Mouse (Mus musculus) layer of hippocampus, adult 9-11 months (tissue): ENCODE results near the gene Hoxd9.

ENCODE experiments used
- DNase-seq: peaks from one replicate; pipeline ENCODE4 v3.0.0; 2022

Hoxd9 gene

DNA sequence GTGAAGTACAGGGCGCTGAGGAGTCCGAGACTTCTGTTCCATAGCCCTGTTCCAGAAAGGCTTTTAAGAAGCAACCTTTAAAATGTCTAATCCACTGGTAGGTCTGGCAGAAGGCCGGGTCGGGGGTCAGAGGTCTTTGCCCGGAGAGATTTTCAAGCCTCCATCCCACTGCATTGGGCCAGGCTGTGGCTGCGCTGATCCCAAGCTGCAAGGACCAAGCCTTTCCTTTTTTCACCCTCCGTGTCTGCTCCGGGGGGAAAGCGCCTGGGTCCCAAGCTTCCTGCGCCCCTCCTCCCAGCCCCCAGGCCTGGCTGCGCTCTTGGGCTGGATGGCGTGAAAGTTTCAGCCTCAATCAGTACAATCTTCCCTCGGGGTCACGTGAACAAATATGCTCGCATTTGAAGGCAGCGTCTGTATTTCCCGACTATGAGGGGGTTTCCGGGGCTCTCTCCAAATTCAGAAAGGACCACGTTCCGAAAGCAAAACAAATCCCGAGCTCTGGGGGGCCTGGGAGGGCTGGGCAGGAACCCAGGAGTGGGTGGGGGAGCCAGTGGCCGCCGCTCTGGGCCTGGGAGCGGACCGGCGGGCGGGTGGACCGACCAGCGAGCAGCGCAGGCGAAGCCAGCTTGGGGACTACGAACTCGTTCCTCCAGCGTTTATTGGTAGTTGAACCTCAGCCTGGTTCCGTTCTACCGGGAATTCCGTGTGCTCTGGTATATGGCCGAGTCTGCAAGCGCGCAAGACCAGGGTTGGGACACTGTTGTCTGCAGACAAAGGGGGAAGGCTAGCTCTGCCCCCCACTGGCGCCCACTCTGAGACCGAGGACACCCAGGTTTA is 38.5 kb downstream of the Hoxd9 start:
- DNase-seq, result no peak

DNA sequence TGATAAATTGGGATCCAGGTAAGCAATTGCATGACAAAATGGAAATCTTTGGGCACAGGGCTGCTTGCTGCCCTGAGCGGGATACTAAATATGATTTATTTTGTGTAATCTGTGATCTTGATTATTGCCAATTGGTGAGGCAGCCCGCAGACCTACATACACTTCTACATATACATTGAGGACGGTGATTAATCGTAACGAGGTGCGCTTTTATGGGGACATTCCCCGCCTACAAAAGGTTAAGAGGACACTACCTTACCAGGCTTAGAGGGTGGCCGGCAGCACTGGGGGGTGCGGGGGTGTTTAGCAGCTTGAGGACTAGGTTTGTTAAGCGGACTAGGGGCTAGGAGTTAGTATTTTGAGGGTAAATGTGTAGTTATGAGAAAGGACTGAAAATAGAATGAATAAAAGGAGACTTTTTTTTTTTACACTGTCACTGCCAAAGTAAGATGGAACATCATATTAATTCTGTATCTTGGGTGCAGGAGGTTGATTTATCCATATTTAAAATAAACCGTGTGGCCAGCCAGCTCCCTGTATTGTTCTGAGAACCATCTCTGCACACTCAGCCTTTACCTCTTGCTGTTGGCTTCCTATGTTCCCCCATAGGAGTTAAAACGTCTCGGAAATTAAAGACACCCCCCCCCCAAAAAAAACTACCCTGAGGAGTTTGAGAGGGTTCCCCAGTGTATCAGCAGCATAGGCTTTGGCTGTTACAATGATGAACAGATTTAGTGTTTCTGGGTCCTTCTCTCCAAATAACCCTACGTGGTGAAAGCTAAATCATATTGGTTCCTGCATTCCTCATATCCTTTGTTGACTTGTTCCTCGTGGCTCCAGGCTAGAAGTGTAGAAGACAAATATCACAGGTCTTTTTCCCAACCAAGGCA is 39.4 kb downstream of the Hoxd9 start:
- DNase-seq, result no peak

DNA sequence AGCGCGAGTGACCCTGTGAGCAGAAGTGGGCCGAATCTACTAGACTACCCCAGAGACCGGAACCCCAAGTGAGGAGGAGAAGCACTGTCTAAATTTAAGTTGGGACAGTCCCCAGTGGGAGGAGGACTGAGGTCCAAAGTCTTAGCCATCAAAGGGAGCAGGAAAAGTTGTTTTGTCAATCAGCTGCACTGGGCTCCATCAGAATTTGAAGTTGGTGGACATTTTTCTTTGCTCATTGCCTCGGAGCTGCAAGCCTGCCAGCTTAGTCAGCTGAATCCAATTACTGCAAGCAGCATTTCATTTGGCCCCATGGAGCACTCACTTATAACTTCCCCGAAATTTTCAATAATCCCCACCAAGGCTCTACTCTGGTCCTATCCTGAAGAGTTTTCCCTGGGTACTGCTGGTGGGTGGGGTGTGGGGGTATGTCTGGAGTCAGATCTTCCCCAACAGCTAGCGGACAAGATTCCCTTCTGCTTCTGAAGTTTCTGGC is 40.1 kb downstream of the Hoxd9 start:
- DNase-seq, result no peak

DNA sequence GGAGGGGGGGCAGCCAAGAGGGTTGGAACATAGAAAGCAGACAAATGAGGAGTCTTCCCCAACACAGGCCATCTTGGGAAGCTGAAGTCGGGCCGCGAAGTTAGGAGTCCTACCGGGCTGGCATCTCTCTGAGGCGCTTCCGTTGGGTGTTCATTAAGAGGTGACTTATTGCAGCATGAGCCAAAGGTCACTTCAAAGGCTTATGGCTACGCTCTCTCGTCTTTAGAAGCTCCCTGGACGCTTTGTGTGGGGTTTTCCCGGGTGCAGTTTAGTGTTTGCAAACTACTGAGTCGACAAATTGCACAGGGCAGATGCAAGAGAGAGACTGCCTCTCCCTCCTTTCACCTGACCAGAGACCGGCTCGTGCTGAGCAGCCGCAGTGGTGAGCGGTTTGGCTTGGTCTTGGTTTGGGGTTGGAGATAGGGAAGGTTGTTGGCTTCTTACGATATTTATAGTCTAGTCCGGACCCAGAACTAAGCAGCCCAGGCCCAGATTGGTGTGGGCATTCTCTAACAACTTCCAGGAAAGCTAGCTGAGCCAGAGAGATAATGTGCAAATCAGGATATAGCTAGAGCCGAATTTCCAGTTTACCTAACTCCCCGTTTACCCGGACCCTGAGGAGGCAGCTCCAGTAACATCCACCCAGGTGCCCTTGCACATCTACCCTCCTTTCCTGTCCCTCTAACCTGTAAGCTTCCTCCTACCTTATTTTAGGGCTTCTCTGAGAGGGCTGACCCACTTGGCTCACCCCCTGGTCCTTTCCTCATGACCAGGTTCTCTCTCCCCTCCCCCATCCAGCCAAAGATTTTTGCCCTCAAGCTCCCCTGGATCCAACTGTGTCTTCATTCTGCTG is 41.3 kb downstream of the Hoxd9 start:
- DNase-seq, result no peak

DNA sequence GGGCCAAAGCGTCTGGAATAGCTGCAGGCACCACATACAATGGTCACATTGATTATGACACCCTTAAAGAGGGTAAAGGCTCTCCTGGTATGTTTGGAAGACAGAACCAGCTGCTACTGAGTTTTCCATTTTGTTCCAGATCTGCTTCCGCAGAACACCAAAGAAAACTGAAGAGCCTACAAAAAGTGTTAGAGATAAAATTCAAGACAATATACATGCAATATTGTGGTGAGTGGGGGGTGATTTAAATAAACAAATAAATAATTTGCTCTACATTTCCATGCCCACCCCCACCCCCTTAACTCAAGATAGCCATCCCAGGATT is 41.9 kb downstream of the Hoxd9 start:
- no peak for DNase-seq

DNA sequence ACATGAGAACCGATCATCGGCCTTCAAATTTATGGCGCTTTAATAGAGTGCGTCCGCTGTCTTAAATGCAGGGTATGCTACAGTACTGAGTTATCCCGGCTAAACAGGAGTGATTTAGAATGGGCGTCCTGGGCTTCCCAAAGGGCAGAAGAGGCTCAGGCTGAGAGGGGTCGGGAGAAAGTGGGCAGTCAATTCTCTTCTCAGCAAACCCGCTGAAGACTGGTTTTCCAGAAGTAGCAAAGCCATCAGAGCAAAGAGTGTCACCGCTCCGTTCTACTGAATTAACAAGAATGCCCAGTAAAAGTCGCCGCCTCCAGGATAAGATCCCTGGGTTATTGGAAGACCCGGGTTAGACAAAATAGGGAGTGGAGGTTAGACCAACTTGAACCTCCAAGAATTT is 42.3 kb downstream of the Hoxd9 start:
- DNase-seq, result no peak

DNA sequence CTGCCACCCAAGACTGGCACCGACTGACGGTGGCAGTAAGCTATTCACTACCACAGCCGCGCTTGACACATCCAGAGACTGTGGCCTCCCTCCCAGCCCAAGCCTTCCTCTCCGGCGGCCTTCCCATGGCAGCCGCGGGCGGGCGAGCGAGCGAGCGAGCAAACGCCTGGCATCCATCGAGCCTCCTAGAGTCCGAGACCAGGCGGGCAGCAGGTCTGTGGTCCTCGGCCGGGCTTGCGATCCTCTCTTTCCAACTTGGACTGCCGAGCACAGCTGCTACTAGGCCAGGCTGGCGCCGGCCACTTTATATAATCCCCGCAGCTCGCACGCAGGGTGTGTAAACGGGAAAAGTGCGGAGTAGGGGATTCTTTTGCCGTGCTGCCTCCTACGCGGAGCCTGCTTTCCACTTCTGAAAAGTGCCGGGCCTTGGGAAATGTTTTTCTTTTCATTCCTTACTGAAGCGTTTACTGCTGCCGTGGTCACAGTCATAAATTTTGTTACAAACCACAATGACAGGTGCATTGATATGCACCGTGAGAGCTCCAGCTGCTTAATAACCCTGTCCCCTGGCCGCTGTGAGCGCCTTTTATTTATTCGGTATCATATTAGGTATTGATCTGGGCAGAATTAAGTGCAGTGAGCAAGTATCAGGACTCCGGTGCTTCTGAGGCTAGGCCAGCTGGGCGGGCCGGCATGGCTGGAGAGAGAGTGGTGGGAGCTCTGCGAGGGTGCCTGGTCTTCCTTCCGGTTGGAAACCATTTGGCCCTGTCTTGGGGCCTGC is 43.0 kb downstream of the Hoxd9 start:
- DNase-seq, result no peak

DNA sequence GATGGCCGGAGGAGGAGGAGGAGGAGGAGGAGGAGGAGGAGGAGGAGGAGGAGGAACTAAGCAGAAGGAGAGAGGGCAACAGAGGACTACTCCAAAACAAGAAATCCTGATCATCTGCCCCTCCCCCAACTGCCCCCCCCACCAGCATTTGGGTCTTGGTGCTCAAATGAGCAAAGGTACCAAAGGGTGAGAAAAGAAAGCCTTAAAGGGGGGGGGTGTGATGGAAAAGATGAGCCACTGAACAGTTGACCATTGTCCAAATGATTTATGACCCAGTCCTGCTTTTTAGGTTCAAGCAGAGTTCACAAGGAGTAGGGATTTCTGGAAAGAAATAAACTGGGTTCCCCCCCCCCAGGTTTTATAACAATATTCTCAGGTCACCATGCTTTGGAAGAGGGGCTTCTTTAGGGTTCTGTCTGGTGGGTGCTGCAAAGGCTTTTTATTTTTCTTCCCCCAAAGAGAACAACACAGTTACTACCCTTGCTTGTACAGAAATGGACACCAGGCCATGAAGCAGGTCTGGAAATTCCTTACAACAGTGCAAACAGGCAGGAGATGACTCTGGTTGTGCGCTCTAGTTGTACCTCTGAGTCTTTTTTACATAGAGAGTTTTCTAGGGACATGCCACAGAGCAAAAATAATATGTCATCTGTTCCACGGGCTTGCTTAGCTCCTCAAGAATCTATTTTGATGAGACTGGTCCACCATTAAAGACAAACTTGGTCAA is 43.9 kb downstream of the Hoxd9 start:
- DNase-seq, result no peak

DNA sequence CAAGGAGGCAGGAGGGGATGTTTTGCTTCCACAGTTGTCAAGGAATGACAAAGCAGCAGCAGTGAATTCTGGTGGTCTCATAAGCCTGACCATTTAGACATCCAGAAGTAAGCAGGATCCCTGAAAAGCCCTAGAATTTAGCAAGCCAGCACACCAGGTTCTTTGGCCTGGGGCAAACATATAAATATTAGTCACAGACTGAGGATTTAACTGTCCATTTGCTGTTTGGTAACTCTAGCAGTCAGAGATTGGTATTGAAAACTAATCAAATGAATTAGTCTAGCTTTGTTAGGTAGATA is 44.4 kb downstream of the Hoxd9 start:
- no peak for DNase-seq

DNA sequence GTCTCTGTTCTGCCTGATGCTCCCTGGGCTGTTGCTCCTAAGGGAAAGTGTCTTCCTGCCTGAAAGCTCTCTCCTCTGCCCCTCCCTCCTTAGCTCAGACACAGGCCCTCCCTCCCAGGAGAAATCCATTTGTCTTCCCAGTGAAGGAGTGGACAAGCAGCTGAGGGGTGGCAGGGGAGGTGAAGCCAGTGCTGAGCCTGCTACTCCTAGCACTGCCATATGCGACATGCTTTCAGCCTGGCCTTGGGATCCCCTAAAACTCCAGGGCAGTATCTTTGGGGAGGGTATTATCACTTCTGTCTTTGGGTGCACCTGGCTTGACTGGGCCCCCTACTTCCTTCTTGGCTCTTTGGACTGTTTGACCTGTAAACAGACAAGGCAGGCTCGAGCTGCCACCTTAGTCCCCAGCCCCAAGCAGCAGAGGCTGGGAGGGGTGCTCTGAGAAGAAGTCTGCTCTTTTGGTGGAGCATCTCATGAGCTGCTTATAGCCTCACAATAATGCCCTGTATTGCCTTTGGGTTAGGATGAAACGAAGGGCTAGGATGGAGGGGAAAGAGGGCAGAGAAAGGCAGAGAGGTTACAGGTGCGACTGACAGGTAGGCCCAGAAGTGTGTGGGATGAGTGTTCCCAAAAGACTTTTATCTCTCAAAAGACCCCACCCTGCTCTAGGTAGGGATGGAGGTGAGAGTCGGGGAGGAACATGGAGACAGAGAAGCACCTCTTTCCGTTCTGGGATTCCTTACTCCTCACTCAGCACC is 48.2 kb downstream of the Hoxd9 start:
- no peak for DNase-seq

DNA sequence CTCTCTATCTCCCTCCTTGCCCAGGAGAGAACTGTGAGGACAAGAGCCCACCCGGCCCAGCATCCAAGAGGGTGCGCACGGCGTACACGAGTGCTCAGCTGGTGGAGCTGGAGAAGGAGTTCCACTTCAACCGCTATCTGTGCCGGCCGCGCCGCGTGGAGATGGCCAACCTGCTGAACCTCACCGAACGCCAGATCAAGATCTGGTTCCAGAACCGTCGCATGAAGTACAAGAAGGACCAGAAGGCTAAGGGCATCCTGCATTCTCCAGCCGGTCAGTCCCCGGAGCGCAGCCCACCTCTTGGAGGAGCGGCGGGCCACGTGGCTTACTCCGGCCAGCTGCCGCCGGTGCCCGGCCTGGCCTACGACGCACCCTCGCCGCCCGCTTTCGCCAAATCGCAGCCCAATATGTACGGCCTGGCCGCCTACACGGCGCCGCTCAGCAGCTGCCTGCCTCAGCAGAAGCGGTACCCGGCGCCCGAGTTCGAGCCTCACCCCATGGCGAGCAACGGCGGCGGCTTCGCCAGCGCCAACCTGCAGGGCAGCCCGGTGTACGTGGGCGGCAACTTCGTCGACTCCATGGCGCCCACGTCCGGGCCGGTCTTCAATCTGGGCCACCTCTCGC is 48.9 kb downstream of the Hoxd9 start:
- no peak for DNase-seq

DNA sequence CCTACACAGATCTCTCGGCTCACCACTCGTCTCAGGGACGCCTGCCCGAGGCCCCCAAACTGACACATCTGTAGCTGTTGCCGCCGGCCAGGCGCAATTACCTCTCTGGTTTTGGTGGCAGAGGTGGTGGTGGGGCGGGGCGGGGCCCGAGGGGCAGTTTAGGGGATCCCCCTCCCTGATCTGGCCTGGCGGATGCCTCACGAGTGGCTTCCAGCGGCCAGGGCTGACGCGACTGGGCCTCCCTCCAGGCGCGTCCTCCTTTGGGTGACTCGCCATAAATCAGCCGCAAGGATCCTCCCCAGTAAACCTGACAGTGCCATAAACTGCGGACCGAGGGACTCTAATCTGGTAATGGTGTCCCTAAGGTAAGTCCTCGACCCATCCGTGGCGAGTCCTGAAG is 49.5 kb downstream of the Hoxd9 start:
- DNase-seq, result no peak

DNA sequence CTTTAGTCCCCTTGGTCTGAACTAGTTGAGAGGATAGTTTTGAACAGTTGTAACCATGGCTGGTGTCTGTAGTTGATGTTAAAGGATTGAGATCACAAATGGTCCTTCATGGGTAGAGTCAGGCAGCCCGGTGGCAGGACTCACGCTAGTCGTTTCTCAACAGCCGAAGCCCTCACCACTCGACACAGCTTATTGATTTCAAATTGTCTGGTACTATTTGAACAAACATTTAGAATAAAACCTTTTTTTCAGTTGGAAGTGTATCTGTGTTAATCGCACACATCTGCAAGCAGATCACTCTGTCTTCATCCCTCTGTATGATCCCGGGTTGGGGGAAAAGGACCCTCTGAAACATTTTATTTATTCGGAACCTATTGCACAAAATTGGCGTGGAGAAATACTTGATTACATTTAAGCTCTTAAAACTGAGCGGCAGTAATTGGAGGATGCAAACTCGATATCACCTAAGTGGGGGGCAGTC is 50.2 kb downstream of the Hoxd9 start:
- no peak for DNase-seq

DNA sequence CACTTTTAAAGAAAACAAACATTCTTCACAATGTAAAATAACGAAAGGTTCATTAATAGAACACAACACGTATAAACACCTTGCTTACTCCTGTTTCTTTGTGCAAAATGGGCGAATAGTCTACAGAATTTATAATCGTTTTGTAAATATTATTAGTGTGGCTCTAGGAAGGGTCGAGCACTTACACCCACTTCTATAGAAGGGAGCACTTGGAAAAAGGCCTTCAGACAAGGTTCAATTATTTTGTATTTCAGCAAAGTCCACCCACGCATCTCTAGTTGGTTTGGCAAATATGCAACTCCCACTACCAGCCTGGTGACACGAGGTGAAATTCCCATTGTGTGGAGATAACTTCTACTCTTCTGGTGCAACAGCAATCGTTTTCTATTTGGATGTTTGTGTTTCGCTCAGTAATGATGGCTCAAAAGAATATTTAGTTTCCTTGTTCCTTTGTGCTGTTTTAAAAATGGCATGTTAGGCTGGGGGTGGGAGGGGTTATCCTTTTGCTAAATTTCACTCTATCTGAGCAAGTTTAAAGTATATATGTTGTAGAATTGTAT is 51.0 kb downstream of the Hoxd9 start:
- DNase-seq, result no peak

DNA sequence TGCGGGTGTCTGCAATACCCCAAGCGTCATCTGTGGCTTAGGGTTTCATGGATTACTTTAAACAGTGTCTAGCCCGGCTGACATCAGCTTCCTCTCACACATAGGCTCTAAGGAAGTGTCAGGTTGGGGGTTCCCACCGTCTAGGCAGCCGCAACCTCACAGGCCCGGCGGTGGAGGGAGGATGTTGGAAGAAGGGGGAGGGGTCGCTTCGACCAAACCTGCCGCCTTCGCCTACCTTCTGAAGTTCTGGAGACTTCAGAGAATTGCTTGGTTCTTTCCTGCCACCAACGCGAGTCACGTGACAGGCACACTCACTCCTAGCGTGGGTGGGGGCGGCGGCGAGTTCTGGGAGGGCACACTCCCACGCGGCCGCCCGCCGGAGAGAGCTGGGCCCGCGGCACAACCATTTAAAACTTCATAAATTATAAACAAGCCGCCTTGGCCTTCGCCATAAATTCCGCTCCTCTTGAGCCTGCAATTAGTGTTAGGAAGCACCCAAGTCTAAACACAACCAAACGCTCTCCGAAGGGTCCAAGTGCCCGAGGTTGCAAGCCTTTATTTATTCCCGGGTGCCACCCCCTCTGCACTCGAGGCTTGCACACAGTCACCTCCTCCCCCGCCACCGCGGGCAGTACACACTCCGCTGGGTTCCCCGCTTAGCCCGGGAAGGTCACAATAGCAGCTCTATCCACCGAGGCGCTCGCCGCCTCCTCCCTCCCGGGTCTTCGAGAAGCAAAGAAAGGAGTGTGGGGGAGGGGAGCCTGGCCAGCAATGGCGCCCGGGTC is 52.0 kb downstream of the Hoxd9 start:
- DNase-seq, result peak; percentile 12
